Mouse (Mus musculus) retina, embryonic 14.5 days (tissue): ENCODE results near the gene Tinag.
"Not testable (repeated sequence)": the region's sequence is repeated elsewhere in the genome, so short reads cannot be mapped to it uniquely, and the experiment has no call there.

ENCODE experiments used
- DNase-seq: peaks from one replicate; pipeline ENCODE4 v3.0.0-alpha.2; 2015; ENCODE audit warnings: low spot score

Gene Tinag

DNA sequence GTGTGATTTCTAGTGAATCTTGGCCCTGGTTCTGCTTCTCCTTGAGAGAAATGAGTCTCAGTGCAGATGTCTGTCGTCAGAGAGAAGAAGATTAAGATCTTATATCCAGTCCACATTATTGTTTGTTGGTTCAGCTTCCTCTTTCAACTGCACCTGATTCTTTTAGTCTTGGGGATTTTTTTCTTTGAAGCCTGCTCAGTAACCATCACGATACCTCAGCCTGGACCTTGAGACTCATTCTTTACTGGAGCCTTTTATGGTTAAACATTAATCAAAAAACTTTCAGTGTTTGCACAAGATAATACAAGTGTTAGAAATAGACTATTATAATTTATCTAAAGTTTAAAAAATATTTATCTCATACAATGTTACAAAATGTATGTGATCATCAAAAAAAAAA is at the start of gene Tinag:
Gene Tinag (minus strand): TSS at position 210 of the 400 bp plus-strand sequence.
- no peak for DNase-seq

DNA sequence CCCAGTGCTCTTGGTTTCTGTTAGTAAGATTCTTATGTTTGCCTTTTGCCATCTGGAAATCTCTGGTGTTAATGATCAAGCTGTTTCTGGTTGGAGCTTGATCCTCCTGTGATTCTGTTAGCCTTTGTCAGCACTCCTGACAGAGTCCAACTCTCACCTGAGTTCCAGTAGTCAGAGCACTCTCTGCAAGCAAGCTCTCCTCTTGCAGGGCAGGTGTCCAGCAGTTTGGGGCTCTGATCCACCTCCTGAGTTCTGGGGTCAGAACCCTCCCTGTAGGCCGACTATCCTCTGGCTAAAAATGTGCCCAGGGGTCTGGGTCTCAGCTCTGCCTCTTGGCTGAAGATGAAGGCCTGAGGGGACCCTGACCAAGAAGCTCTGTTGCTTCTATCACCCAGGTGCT is 37.6 kb upstream of the Tinag start:
- not testable (repeated sequence) for DNase-seq

DNA sequence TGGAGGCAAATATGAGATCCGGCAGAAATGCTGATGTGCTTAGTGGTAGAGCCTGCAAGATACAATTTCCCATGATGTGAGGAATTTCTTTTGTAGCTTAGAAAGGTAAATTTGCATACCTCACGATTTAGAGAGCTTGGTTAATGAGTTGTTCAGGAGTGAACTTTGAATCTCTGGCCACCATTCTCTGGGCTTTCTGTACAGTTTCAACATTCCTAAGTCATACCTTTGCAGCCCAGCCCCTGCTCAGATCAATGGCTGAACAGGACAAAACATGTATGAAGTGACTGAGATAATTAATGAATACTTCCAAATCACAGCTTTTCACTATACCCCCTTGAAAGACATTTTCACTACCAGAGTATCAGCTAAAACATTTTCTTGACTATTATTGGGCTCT is 26.1 kb upstream of the Tinag start:
- no peak for DNase-seq

DNA sequence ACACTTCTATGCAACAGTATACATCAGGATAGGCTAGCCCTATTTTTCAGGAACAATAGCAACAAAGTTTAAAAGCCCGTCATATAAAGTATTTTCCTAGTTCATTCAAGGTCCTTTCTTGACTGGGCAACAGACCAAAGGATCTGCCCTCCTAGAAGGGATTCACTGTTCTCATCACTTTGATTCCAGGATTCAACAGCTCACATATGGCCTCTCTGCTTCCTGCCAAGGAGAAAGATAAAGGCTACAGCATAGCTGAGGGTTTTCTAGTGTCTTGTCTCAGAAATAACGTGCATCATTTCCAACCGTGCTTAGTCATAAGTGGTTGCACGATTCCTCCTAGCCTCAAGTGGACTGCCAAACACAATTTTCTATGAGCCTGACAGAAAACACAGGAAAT is 11.0 kb upstream of the Tinag start:
- no peak for DNase-seq

DNA sequence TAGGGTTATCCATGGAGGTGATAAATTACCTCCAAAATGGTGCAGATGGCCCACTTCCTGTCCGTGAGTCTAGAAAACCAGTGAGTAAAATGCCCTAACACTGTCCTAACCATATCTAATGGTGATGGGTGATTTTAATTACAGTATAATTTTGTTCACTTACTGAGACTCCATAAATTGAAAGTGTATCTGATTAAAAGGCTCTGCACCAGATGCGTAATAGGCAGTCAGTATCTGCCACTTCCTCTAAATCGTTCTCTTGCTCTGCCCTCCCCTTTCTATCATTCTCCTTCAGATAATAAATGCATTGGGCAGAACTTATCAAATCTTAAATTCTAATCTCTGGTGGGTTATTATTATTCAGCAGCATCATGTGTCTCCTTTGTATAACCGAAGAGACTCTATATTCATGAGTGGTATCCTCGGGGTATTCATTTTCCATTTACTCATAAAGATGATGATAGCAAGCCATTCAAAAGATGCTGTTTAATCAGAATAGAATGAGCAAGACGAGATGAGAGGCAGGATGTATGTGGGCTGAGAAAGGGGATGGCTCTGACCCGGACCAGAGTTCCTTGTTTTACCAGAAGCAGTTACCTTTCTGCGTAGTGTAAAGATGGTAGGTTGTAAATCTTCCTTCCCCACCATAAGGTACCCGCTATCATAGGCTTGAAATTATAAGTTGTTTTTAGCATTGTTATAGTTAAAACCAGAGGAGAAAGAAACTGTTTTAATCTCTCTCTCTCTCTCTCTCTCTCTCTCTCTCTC is 9.0 kb upstream of the Tinag start:
- DNase-seq, result no peak

DNA sequence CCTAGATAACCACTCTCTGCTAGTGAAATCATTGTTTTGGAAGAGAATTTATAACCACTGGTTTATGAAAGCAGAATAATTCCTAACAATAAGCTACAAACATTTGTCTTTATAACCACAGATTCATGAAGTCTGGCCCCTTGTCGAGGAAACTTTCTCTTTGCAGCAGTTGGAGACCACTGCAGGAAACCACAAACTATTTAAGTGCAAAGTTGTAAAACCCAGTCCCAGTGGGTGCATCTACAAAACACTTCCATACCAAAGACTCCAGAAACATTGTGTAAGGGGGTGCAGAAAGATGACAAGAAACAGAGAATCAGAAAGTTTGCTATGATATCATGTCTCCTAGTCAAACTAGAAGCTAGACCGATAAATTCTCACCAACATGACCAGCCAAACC is 5.8 kb upstream of the Tinag start:
- DNase-seq, result no peak

DNA sequence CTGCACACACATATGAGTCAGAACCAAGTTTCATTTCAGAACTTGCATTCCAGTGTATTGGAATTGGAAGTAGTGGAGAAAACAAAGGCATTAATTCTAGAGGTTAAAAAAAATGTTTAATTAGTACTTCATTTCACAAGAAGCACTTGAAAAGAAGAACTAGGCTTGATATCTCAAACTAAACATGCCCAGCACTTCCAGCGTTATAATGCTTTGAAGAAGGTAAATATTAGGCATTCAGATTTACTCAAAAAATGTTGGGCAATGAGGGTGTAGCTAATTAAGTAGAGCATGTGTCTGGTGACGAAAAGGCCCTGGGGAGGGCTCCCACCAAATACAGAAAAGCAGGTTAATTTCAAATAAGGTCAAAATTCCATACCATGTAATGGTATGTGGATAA is 4.1 kb upstream of the Tinag start:
- DNase-seq, result no peak

DNA sequence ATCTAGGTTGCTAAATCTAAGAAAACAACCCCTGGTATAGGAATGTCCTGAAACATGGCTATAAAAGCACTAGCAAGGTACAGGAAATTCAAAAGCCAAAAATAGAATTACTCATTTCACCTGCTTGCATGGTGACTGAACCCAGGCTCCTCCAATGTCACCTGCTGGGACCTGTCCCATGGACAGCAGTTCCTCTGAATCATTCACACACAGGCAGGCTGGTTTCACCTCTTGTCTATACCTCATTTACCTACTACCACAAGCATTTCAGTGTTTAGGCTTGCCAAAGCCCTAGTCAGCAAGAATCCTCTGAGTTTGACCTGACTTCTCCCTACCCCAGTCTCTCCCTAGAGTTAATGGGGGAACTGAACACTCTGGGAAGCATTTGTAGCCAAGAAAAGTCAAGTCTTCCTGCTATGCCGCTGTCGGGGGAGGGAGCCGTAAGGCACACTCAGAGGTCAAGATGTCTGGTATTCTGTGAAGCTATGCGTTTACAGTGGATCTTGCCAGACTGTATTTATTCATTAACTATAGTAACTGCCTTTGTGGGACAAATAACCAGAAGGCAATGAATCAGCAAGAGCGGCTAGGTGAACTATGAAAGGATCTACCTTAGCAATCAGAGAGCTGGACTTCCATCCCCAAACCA is 597 bp upstream of the Tinag start:
- no peak for DNase-seq

DNA sequence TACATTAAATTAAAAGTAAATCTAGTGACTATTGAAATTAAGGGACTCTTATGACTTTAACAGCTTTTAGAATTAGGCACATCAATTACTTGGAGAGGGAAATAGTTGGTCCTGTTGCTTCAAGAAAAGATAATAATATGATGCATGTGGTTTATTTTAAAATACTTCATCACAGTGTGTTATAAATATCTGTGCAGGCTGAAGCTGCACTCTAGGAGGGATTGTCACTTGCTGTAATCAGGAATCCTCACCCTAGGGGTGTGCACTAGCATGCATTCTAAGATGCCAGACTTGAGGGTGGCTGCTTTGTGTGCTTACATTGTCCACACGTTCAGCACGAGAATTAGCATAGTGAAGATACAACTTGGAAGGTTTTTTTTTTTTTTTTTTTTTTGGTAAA is 10.2 kb downstream of the Tinag start:
- DNase-seq, result no peak

DNA sequence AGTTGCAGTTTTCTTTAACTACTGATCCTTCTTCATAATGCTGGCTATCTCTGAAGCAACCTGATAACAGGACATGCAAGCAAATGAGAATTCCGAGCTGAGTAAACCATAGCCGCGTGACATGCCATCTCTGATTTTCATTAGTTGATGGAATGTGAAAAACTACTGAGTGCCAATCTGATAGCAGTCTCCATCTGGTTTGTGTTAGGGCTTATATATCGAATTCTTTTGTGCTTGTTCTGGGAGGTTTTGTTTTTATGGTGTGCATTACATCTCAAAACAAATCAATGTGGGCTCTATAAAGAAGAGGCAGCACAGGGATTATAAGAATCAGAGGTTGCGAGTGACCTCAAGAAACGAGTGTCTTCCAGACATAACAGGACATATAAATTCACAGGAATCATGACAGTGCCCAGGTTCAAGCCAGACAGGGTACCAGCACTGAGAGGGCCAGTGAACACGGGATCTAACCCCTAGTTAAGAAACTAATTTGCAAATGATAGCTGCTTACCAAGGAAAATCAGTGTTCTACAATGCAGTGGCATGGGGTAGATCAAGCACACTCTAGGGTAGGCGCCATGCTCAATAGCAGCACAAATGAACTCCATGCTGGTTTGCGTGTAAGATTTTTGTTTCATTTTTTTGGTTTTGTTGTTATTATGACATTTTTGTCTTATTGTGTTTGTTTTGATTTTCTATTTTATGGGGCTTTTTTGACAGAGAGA is 13.0 kb downstream of the Tinag start:
- no peak for DNase-seq

DNA sequence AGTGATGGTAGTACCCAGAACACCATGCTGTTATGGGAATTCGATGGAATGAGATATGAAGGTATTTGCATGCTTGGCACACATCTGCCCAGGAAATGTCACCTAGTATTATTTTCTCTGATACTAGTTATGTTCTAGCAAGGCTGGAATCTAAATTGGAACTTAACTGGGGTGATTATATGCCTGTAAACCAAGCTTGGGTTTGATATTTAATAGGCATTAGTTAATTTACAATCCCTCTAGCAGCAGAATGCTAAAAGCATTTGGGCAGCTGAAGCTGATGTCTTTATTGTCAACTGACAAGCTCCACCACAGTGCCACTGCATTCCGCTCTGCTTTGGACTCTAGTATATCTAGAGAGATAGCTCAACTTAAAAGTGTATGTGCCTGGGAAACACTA is 20.3 kb downstream of the Tinag start:
- no peak for DNase-seq

DNA sequence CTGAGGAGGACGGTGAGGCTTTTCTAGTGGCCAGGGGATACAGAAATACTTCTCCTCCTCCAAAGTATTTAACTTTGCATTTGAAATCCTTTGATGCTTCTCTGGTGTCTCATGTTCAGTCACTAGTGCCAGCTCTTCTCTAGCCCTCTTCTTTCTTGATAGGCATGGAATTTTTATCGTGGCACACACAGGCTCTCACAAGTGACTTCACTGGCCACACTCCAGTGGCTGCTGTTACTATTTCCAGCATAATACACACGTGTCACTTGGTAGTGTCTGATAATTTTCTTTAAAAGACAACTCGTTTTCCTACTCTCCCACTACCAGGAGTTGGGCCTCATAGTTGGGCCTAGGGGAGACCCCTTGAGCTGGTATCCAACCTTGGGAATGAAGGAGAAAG is 26.7 kb downstream of the Tinag start:
- DNase-seq, result no peak

DNA sequence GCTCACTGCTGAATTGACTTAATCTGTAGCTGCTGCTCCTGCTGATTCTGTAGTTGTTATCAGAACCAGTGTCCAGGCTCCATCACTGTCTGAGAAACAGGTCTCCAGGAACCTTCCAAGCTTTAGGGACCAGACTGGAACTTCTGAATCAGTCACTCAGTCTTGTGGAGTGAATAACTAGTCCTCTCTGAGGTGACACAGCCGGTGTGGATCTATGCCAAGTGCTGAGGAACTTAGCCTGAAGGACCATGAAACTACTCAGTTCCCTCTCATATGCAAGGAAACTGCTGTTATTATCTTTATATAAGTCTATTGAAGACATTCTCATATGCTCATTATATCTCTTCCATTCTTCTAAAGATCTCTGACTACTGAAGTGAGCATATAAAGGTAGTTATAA is 49.6 kb downstream of the Tinag start:
- DNase-seq, result no peak

DNA sequence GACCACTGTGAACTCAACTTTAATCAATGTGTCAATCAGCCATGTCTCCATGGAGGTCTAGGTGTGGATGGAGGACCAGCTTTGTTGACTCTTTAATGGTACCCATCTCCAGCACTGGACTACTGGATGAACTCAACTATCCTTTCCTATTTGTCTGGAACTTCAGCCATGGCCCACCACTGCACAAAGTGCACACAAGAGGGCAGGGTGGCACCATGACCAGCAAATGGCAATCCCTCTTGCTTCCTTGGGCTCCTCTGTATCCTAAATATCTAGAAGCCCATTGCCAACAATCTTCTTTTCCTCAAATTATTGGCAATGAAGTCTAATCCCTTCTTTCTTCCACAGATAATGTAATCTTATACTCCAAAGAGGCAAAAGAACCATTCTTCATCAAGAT is 55.6 kb downstream of the Tinag start:
- no peak for DNase-seq

DNA sequence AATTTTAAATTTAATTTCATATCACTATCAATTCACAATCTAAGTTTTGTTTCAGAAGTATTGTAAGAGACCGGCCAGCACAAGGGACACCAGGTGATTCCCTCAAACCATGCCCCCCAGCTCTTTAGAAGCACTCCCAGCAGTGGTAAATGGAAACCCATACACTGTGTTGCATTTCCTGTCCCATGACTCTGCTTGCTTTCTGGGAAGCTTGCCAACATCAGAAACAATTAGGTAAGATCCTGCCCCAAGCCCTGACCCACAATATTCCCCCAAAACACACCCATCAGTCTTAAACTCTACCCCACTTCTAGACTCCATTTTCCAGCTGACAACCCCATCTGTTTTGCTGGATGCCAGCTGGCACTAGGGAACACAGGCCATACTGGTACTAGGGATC is 110.8 kb downstream of the Tinag start:
- DNase-seq, result no peak

DNA sequence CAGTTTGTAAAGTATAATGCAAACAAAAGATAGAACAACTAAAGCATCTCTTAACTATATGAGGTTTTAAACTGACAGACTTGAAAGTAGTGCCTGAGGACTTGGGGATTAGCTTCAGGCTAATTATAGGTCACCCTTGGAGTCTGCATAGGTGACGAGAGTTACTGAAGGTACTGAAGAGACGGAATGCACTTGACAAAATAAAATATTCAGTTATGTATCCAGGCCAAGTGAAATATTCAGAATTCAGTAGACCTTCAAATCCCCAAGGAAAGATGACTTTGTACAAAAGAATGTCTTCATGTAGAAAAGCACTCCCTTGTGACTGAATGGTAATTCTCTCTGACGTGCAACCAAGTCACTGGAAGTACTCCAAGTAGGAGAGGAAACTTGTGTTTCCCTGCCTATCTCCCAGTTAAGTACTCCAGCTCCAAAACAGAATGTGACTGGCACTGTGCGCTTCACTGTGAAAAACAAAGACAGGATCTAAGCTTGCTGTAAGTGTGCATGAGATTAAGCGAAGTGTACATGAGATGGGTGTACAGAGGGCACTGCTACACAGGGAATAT is 130.4 kb downstream of the Tinag start:
- no peak for DNase-seq
